Mouse (Mus musculus) thymus, postnatal 25 days (tissue): ENCODE measurements at regions not wholly inside any gene's neighbourhood (a gene's known extent, or its start where the extent isn't known, plus 50 kb on each side); places are given as distances from the start of the nearest gene placed in this dataset.

Experiments used
- DNase-seq: peaks from one replicate; pipeline ENCODE4 v3.0.0; 2022

GRCm38 (mm10) chr2:40149186-40149585 is 922.9 kb upstream of the Ppp6c start:
- DNase-seq: no peak

DNA sequence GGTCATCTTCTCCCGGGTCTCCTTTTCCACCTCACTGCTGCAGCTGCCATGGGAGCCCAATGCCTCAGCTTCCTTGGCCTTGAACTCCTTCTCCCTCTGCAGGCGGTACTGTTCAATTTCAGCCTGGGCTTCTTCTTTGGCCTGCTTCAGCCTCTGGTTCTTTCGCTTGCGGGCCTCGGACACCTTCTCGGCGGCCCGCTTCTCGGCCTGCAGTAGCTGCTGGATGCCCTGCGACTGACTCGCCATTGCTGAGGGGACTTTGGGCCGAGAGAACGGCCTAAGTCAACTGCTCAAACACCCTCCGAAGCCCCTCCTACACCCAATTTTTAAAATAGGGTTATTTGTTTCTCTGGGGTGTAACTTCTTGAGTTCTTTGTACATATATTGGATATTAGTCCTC is 901.4 kb upstream of the Ppp6c start:
- peak; percentile 10 for DNase-seq

DNA sequence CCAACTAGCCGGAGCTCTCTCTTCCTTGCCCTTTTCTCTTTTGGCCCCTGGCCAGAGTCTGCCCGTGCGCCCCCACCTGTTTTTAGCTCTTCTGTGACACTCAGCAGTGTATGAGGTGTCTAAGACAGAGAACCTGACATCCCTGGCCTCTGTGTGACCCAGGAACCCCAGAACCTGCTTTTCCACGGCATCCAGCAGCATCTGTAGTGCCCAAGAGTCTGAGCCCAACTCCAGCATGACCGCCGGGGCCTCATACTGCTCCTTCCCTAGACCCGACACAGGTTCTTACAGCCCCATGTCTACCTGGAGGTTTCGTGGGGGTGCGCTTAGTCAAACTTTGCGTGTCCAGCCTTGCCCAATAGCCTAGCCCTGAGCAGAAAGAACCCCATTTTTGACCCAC is 892.9 kb upstream of the Ppp6c start:
- no peak for DNase-seq

DNA sequence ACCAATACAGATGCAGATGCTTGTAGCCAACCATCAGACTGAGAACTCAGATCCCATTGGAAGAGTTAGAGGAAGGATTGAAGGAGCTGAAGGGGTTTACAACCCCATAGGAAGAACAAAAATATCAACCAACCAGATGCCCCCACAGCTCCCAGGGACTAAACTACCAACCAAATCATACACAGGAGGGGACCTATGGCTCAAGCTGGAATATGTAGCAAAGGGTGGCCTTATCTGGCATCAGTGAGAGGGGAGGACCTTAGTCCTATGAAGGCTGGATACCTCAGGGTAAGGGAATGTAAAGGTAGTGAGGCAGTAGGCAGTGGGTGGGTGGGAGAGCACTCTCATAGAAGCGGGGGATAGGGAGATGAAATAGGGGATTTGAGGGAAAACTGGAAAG is 888.2 kb upstream of the Ppp6c start:
- no peak for DNase-seq
